Mouse (Mus musculus): ENCODE results near the gene Mrps6.

The Mrps6 gene

DNA sequence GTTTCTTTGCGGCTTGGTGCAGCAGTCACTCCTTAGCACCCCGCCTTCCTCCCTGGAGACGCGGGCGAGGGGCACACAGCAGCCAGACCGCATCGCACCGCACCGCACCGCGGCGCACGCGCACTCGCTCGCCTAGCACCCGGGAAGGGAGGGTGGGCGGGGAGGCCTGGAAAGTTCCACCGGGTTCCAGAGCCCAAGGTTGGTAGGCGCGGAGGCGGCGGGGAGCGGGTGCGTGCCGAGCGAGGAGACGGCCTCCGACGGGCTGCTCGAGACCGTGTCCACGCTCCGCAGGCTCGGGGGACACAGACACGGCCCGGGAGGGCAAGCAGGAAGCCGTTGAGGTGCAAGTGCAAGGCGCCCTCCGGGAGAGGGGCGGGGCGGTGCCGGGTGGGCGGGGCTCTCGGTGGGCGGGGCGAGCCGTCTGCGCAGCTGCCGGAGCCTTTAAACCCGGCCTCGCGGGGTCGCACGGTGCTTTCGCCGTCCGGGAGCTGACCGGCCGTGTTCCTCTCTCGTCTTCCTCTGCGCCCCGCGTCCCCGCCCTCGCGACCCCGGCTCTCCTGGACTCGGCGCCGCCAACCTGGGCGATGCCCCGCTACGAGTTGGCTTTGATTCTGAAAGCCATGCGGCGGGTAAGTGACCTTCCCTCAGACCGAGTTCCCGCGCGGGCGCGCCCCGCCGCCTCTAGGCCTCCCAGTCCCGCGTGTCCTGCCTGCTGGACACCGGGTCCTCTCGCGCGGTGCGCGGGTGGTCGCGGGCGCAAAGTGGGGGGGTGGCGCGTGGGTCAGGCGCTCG, at the start of gene Mrps6, which contains the start of the genes Gm49711 and Slc5a3:
Mrps6 (plus strand) TSS at position 419 of the 792 bp plus-strand sequence.
Gm49711 (plus strand) TSS at position 465 of the 792 bp plus-strand sequence.
Slc5a3 (plus strand) TSS at position 471 of the 792 bp plus-strand sequence.
- peak; percentile 72 to 86 for DNase-seq (ENCODE audit: low spot score in 2 of 2)

DNA sequence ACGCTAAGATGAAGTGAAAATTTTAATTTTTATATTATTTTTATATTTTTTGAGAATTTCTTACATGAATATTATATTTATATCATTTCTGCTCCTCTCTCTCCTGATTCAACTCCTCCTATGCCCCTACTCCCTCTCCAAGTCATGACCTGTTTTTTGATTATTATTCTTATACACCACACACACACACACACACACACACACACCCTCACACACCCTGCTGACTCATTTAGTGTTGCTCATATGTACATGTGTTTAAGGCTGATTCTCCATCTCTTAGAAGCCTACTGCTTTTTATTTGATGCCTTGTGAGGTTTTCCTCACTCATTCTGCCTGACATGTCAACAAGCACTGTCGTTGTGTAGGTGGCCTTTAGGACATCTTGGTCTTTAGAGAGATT, 48.5 kb upstream of the Mrps6 start:
- no peak for DNase-seq (ENCODE audit: low spot score in 2 of 2)

DNA sequence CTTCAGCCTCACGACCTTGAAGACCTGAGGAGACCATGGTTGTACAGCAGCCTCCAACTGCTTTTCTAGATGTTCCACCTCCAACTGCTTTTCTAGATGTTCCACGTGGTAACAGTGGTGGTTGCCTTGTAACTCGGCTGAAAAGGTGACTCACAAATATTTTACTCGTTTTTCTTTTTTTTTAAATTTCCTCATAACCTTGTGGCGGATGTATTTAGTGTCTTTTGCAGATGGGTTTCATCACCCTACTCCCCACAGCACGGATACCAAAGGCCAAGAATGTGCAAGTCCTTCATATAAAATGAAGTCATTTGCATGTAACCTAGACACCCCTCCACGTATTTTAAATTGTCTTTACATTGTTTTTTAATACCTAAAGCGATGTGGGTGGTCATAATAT, 41.3 kb upstream of the Mrps6 start:
- DNase-seq (ENCODE audit: low spot score in 2 of 2): no peak

DNA sequence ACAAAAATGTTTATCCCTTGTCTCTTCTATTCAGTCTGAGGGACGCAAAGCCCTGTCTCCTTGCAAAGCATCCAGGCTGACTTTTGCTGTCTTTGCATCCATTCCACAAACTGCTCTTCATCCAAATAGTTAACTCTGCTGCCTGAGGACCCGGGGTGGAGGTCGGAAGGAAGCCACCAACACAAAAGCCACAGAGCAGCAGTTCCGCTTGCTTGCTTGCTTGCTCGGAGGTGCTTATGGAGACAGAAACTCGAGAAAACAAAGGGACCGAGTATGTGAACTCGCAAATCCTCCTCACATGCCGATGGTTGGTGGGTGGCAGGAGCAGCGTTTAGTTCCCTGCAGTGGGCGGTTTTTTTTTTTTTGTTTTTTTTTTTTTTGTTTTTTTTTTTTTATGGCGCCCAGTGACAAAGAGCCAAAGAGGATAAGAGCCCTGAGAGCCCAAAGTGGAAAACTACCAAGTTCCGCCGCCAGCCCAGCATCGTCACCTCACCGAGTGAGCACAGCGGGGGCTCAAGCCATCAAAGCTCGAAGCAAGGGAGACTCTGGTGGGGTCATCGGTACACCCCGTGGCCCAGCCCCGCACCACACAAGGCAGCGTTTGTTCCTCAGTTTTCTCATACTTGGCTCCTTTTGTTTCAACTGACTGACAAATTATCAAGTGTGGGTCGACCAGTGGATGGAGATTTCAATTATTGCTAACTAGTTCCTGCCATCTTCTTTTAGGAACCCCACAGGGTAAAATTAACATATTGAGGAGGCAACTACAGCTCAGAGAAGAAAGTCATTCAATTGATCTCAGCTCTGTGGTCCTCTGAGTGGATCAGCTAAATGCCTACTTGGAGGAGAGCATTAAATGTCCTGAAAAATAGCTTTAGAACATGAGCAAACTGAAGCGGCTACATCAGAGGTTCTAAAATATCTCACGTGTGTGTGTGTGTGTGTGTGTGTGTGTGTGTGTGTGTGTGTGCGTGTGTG, 38.6 kb upstream of the Mrps6 start:
- peak; percentile 9 to 23 for DNase-seq (ENCODE audit: low spot score in 2 of 2)

DNA sequence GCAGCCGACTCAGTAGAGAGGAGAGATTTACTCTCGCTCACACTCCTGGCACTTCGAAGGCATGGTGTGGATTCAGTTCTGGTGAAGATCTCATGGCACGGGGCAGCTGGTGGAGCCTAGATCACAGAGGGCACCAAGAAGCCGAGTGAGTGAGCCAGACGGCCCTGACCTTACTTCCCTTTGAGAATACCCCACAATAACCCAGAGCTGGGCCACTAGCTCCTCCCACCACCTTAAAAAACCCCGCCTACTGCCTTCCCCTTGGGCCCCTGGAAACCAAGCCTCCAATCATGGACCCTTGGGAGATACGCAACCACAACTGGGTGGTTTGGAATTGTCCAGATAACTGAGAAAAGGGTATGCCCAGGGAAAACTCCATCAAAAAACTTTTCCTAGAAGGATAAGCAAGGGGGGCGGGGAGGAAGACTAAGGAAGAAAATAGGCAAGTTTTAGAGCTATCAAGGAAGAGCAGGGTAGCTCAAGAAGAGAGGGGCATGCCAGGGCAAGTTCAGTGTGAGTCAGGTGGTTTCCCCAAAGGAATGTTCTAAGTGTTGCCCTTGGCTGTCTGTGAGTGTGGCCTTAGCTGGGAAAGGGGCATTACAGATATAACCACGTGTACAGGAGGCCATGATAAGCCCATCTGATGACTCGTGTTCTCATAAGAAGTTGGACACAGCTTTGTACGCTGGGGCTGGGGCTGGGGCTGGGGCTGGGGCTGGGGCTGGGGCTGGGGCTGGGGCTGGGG, 36.2 kb upstream of the Mrps6 start:
- no peak for DNase-seq (ENCODE audit: low spot score in 2 of 2)

DNA sequence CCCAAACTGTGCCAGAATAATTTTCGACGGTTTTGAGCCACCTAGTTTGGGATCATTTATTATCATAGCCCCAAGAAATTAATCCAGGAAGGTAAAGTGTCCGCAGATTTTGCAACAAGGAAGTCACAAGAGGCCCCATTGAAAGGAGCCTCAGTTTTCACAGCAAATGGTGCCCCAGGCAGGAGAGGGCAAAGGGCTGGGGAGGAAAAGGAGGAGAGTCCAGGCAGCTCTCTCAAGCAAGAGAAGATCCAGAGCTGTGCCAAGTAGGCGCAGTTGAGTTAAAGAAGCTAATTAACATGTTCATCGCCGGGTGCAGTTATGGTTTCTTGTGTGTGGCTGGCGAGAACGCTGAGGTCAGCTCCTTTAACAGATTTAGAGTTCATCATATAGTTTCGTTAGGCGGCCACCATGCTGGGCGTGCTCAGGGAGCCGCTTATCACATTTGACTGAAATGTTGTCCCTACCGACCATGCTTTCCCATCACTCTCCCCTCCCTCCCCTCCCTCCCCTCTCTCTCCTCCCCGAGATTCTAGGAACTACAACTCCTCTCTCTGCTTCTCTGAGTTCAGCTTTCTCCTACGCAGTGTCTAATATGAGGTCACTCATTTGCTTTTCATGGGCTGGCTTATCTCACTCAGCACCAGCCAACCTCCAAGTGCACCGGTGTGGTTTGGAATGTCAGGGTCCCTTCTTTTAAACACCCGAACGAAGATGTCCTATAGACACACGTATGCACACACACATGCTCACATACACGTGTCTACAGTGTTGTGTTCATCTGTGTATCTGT, 35.4 kb upstream of the Mrps6 start:
- DNase-seq (ENCODE audit: low spot score in 2 of 2): no peak

DNA sequence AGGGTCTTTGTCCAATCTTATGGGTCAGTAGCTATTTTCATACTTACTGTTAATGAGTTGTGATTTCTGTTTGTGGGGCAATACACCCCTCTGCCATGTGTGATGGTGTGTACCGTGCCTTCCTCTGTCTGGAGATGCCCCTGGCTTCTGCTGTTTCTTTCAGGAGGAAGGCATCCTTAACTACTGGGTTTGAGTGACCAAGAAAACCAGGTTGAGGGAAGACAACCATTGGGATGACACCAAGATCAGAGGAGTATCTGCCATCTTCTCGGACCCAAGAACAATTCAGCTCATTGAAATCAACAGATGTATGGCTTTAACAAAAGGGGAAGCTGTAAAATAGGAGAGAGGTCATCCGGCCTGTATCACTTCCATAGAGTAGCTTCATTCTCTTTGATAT, 24.8 kb upstream of the Mrps6 start:
- DNase-seq (ENCODE audit: low spot score in 2 of 2): no peak

DNA sequence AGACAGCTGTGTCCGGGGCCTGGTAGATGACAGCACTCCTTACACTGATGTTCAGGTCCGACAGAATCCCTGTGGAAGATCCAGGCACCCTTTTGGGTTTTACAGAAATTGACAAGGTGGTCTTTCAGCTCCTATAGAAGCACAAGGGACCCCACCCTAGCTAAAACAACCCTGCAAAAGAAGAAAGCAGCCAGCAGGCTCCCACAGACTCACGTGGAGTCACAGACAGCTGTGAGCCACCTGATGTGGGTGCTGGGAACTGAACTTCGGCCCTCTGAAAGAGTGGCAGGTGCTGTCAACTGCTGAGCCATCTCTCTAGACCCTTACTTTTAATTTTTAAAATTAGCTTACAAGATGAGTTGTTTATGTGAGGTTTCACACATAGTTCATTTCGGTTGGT, 23.4 kb upstream of the Mrps6 start:
- no peak for DNase-seq (ENCODE audit: low spot score in 2 of 2)

DNA sequence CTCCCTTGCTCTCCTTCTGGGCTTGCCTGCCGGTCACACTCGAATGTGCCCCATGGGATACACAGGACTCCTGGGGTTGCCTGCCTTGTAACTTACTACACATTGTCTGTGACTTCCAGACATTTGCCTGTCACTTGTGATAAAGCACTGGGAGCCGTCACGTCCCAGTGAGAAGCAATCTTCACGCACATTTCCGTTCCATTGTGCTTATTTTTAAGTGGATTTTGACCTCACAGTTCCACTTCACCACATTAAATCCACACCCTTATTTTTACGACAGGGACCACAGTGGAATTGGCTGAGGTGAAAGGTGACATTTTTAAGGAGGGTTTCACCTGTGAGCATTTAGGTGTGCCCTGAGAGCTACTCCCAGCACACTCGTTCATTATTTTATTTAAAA, 21.4 kb upstream of the Mrps6 start:
- no peak for DNase-seq (ENCODE audit: low spot score in 2 of 2)

DNA sequence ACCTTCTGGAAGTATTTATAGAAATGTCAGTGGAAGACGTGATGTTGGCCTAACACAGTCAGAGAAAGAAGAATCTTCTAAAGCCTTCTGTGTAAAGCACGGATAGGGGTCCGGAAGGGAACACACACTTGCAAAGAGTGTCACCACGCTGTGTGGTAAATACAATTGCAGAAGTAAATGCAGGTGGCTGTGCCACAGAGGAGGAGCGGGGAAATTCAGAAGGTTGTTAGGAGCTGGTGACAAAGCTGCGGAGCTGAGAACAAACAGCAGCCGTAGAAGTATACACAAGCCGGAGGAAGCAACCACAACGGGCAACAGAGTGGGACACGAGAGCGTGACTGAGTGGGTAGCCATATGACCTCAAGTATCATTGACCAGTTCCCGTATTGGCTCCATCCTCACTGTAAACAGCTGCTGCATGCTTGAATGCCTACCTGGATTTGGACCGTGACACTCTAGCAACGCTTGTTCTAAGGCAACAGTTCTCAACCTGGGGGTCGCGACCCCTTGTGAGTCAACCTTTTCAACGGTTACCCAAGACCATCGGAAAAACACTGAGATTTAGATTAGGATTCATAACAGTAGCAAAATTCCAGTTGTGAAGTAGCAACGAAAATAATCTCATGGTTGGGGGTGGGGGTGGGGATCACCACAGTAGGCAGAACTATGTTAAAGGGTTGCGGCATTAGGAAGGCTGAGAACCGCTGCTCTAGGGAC, 20.0 kb upstream of the Mrps6 start:
- DNase-seq (ENCODE audit: low spot score in 2 of 2): no peak

DNA sequence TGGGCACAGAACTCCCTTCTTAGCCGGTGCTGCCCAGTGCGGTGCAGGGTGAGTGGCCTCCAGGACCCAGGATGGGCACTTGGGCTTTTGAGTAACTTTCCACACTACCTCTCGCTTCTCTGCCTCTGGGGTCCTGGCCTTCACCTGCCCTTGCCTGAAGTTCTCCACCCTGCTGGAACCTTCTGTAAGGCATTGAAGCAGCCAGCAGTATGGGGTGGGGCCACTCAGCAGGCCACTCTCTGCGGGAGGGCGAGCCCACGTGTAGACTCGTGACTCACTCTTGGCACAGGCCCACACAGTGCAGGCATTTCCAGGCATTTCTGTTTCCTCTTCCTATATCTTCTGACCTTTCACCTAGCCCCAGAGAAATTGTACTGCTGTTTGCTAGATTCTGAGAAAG, 18.6 kb upstream of the Mrps6 start:
- no peak for DNase-seq (ENCODE audit: low spot score in 2 of 2)

DNA sequence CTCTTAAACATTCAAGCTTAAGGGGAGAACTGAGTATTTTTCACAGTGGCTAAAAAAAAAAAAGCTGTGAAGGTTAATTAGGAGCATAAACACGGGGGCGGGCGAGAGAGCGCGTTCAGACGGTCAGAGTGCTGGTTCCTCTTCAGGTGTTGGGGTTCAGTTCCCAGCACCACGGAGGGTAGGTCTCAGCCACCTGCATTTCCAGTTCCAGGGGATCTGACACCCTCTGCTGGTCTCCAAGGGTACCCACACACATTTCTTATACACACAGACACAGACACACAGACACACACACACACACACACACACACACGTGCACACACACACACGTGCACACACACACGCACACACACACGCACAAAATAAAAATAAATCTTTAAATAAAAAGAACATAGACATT, 18.1 kb upstream of the Mrps6 start:
- no peak for DNase-seq (ENCODE audit: low spot score in 2 of 2)

DNA sequence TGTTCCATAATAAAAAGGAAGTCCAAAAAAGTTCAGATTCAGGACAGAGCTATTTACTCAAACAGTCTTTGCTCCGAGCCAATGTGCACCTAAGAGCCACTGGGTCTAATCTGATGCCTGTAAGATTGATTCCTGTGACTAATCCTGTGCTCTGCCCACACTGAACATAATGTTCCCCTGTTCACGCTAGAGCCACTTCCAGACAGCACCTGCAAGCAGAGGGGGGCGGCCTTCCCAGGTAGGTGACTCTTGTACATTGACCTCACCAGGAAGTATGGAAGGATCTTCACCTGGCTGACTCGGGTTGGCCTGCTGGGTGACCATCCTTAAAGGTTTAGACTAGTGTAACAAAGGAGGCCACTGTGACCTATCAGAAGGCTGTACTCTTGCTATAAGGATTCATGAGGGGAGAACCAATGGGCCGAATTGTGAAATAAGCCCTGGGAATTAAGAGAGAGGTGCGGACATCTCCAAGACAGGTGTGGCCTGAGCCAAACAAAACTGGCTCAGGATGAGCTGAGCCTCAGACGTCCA, 6.2 kb upstream of the Mrps6 start:
- no peak for DNase-seq (ENCODE audit: low spot score in 2 of 2)

DNA sequence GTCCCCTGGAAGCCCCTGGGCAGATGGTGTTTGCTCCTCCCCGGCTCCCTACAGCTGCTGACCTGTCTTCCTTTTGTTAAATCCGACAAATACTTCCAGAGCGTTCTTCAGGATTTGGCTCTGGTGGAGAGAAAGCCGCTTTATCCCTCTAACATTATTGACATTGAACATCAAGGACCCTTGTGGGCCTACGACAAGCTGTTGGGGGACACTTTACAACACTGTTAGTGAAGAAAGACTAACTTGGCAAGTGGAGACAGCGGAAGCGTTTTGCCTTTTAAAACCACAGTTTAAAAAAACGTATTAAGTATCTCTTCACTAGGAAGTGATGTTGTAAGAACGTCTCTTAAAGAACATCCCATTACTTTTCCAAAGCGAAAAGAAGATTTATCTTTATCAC, 5.5 kb upstream of the Mrps6 start:
- DNase-seq (ENCODE audit: low spot score in 2 of 2): no peak

DNA sequence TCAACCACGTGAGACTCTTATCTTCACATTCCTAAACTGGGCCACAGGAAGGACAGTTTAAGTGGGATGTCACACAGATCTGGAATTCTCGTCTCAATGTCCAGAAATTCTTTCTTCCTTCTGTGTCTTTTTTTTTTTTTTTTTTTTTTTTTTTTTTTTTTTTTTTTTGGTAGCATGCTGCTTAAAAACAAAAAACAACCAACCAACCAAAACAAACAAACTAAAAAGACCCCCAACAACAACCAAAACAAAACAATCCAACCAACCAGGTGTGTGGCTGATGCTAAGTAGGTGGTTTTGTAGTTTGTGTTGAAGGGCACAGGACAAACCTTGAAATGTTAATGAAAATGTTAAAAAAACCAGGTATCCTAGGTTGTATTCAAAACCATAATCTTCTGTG, 1.4 kb upstream of the Mrps6 start:
- no peak for DNase-seq (ENCODE audit: low spot score in 2 of 2)

DNA sequence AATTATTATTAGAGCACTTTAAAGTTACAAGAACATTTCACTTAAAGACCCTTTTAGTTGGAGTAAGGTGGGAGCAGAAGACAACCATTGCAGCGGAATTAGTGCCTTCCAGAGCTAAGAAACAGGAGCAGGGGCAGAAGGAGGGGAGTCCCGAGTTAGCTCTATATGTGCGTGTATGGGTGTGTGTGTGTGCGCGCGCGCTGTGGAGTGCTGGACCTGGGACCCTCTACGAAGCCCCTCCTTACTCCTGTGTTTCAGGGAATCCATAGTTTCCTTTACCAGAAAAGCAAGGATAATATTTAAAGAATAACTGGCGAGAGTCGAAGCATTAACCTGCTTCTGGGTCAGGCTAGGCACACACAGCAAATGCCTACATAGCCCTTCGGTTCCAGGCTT, 616 bp upstream of the Mrps6 start:
- no peak for DNase-seq (ENCODE audit: low spot score in 2 of 2)

DNA sequence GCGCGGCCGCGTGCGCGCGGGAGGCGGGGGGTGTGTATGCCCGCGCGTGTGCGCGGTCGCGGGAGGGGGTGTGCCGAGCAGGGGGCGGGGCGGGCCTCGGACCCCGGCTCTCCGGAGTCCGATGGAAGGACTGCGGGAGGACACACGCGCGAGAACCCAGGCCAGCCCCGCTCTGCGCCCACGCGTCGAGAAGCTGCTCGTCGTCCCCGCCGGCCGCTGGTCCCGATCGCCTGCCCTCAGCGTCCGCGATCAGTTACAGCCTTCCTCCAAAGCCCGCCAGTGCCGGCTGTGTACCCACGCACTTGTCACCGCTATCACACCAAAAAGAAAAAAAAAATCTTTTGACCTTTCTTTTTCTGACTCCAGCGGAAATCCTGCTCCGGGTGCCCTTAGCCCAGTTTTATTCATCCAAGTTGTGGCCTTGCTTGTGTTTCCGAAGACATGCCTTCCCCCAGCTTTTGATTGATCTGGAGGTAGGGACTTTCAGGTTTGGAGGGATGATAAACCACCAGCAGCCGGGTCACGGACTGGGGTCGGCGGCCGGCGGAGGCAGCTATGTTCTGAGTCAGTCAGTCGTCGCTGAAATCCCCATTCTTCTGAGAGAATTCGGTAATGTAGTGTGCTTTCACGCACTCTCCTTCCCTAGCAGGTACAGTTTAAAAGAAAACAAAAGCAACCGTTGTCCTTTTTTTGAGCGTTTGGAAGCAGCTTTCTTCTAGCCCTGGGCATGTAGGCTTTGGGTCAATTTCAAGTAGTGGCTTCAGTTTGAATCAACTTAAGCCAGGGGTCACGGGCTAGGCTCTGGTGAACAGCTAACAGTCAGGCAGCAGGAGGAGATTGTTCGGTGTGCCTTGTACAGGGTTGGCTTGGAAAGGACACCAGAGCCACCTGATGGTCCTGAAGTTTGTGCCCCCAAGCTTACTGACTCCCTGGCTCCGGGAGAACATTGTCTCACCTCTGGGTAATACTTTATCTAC, 862 bp downstream of the Mrps6 start:
- DNase-seq (ENCODE audit: low spot score in 2 of 2): peak in 1 of 2 experiments; percentile 21

DNA sequence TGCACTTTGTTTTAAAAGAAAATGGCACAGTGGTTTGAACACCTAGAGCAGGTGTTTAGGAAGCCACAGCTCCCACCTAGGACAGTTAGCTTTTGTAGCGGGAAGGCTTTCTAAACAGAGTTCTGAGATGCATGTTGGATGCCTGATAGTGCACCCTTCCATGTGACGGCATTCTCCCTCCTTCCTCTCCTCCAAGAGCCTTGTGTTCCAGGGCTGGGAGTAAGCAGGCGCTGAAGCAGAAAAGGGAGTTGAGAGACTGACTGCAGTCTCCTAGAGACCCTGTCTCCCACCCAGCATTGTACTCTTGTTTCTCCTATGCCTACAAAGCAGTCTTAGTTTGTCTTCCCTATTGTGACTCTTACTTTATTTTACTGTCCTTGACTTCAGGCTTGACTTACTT, 2.1 kb downstream of the Mrps6 start:
- DNase-seq (ENCODE audit: low spot score in 2 of 2): no peak

DNA sequence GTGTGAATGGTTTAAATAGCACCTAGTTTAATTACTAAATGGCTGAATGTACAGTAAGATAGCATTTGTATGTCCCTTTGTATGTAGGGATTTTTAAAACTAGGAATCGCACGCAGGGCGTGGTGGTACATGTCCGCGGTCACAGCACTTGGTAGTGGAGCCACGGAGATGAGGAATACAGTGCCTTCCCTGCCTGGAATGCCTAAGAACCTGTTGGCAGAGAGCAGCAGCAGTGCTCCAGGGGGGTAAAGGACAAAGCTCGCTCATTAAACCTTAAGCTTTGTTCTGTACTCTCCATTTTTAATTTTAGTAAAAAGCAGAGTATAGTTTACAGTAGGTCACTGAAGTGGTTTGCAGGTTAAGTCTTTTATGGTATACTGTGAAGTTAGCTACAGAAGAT, 3.5 kb downstream of the Mrps6 start:
- DNase-seq (ENCODE audit: low spot score in 2 of 2): no peak

Measured in frontal cortex, postnatal 10 days (tissue).